Mouse (Mus musculus) G1E (cell line): ENCODE data around the gene Hcfc1. TPM values are rescaled to one million over a fixed set of nuclear protein-coding genes. Genes with fewer than 3 reads are reported as not detected.

ENCODE experiments used
- ATAC-seq: 2 replicates; pipeline ENCODE4 v1.8.0; 2016; ENCODE audit warnings: mild to moderate bottlenecking; ENCODE audit not compliant: insufficient number of reproducible peaks, poor library complexity, low FRiP score, severe bottlenecking; ENCODE audit errors: extremely low read depth
- DNase-seq: peaks from one replicate; pipeline ENCODE4 v3.0.0; 2012; ENCODE audit warnings: low spot score
- H3K27me3 ChIP-seq: 2 replicates; pipeline ENCODE4 v1.6.1; 2012; ENCODE audit warnings: mild to moderate bottlenecking, low read length, inconsistent platforms; ENCODE audit not compliant: insufficient read depth
- H3K36me3 ChIP-seq: replicated peaks from 2 replicates; pipeline ENCODE3; 2012; ENCODE audit warnings: mild to moderate bottlenecking, inconsistent platforms
- H3K4me1 ChIP-seq: 2 replicates; pipeline ENCODE4 v1.6.1; 2012; ENCODE audit warnings: low read depth, low read length, inconsistent platforms, mixed read lengths; ENCODE audit not compliant: insufficient read depth
- H3K4me3 ChIP-seq: 2 replicates; pipeline ENCODE4 v1.5.1; 2012; ENCODE audit warnings: low read depth, mild to moderate bottlenecking, inconsistent platforms, low read length, moderate library complexity, mixed read lengths
- H3K9me3 ChIP-seq: replicated peaks from 2 replicates; pipeline ENCODE4 v1.6.1; 2012; ENCODE audit warnings: inconsistent platforms
- CTCF ChIP-seq: IDR thresholded peaks from 2 replicates; pipeline ENCODE4 v1.5.1; 2012; ENCODE audit warnings: low read depth, low read length, inconsistent platforms, mixed read lengths
- GATA1 ChIP-seq: IDR thresholded peaks from 2 replicates; pipeline ENCODE4 v1.6.1; 2012; ENCODE audit warnings: borderline replicate concordance, low read length, inconsistent platforms, mixed read lengths
- GATA2 ChIP-seq: IDR thresholded peaks from 2 replicates; pipeline ENCODE4 v1.6.1; 2012; ENCODE audit warnings: low read depth, low read length, inconsistent platforms, borderline replicate concordance
- POLR2AphosphoS5 ChIP-seq: IDR thresholded peaks from 2 replicates; pipeline ENCODE4 v1.6.1; 2012; ENCODE audit warnings: low read depth, low read length, inconsistent platforms; ENCODE audit not compliant: insufficient replicate concordance
- TAL1 ChIP-seq: conservative IDR thresholded peaks from 2 replicates; pipeline ENCODE4 v1.6.1; 2012; ENCODE audit warnings: low read depth, low read length, inconsistent platforms, mixed read lengths
- polyA plus RNA-seq: library from polyadenylated mRNA; stranded (reverse); fragments of >175 nt; gene quantifications from 2 replicates; pipeline ENCODE4 v1.2.3, GENCODE M21; 2012
- total RNA-seq, 2 experiments: library from RNA; stranded (forward) in 1 of 2; stranded (reverse) in 1 of 2; fragments of 200-1000 nt in 1 of 2; fragments of >200 nt in 1 of 2; fragmentation: Nextera tagmentation in 1 of 2; gene quantifications; 2 replicates each; pipeline ENCODE4 v1.2.3; 2014 to 2017

The Hcfc1 gene
- total and polyA plus RNA-seq, 3 experiments: 47.3 to 222 (median 184) TPM

GRCm38 (mm10) chrX:73998911-73999869 is 33.0 kb upstream of the Hcfc1 start:
- peak; percentile 57 for DNase-seq

GRCm38 (mm10) chrX:73977783-73978182 is 11.6 kb upstream of the Hcfc1 start:
- ATAC-seq (no peak), DNase-seq (no peak)
- Histone ChIP-seq H3K36me3 (no peaks in the 10 kb centered on the region), H3K27me3 (no peaks in the 10 kb centered on the region), H3K4me3 (no peak overlapping the region), H3K9me3 (no peaks in the 10 kb centered on the region), H3K4me1 (no peaks in the 10 kb centered on the region)
- TF ChIP-seq CTCF: no peak
- no peak for TF ChIP-seq TAL1
- TF ChIP-seq GATA2: no peak
- TF ChIP-seq POLR2AphosphoS5: no peak
- no peak for TF ChIP-seq GATA1

More at GRCm38 (mm10) chrX:73998911-73999869, 33.0 kb upstream of the Hcfc1 start:
- Histone ChIP-seq H3K27me3 (no peaks in the 10 kb centered on the region), H3K4me3 (no peak overlapping the region; the same call in 1 of the 2 replicates), H3K4me1 (peaks cover 25% of the 10 kb centered on the region), H3K36me3 (no peaks in the 10 kb centered on the region), H3K9me3 (no peaks in the 10 kb centered on the region)
- TF ChIP-seq POLR2AphosphoS5: no peak
- TF ChIP-seq TAL1: 0 out of 2 replicates have a peak, but pooled peaks have one; percentile 18
- TF ChIP-seq CTCF: no peak
- ATAC-seq: peak; percentile 80

DNA sequence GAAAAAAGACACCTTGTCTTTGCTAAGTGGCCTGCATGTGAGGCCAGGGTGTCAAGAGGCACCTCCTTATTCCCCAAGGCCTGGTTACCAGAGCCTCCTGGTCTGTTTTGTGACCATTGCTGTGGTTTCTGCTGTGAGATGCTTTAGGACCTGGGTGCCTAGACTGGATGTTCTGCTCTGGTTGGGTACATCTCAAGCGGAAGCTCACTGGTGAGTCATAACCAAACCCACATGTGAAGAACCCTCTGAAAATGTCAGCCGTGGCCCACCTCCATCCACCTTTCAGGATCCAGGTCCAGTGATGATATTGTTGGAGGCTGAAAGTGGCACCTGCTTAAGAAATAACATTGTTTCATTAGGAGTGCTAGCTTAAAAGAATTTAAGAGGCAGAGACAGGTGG is 10.1 kb upstream of the Hcfc1 start:
- no peak overlapping the region for H3K4me3 ChIP-seq
- H3K36me3 ChIP-seq: no peaks in the 10 kb centered on the region
- TF ChIP-seq POLR2AphosphoS5: no peak
- TF ChIP-seq GATA1: no peak
- no peak for TF ChIP-seq TAL1
- no peak for TF ChIP-seq CTCF
- no peak for TF ChIP-seq GATA2
- H3K27me3 ChIP-seq: no peaks in the 10 kb centered on the region
- DNase-seq (no peak), ATAC-seq (no peak)
- no peaks in the 10 kb centered on the region for H3K4me1 ChIP-seq
- no peaks in the 10 kb centered on the region for H3K9me3 ChIP-seq

- no peak for TF ChIP-seq POLR2AphosphoS5
- no peak for TF ChIP-seq GATA1
- no peak for TF ChIP-seq TAL1
- TF ChIP-seq GATA2: no peak
- no peak for TF ChIP-seq CTCF
- no peak for ATAC-seq
- H3K9me3 ChIP-seq: no peaks in the 10 kb centered on the region
- no peaks in the 10 kb centered on the region for H3K27me3 ChIP-seq
- H3K36me3 ChIP-seq: no peaks in the 10 kb centered on the region
- no peak for DNase-seq
- H3K4me3 ChIP-seq: no peak overlapping the region
- H3K4me1 ChIP-seq: peaks cover 10% of the 10 kb centered on the region; the same call in 1 of the 2 replicates
Observed at GRCm38 (mm10) chrX:73972774-73973173, 6.6 kb upstream of the Hcfc1 start.

DNA sequence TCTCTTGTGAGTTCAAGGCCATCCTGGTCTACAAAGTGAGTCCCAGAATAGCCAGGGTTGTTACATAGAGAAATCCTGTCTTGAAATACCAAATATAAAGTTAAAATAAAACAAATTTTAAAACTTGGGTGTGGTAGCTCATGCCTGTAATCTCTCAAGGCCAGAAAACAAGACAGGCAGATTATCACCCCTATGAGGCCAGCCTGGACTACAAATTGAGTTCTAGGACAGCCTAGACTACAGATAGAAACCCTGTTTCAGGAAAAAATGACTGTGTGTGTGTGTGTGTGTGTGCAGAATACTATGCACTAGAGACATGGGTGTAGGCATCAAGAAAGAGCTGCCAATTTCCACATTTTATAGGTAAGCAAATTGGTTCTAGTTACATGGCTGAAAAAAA is 4.6 kb upstream of the Hcfc1 start:
- Histone ChIP-seq H3K4me1 (peaks cover 10% of the 10 kb centered on the region; the same call in 1 of the 2 replicates), H3K4me3 (no peak overlapping the region), H3K27me3 (no peaks in the 10 kb centered on the region), H3K9me3 (no peaks in the 10 kb centered on the region), H3K36me3 (no peaks in the 10 kb centered on the region)
- no peak for DNase-seq
- TF ChIP-seq POLR2AphosphoS5: no peak
- no peak for TF ChIP-seq TAL1
- no peak for TF ChIP-seq GATA1
- TF ChIP-seq CTCF: no peak
- no peak for TF ChIP-seq GATA2
- no peak for ATAC-seq

DNA sequence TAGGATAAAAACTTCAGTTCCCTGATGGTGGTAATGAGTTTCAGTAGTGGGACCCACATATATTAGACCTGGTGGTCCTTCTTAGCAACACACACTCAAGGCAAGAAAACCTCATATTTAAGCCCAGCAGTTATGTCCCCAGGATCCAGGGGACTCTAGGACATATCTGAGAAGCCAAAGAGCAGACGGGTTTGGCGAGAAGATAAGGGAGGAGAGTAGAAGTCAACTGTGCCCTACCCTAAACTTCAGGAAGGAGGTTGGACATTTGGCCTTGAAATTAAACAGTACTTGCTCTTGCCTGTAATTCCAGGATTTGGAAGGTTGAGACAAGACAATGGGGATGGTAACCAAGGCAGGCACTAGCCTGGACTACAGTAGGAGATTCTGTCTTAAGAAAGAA is 3.6 kb upstream of the Hcfc1 start:
- H3K27me3 ChIP-seq: no peaks in the 10 kb centered on the region
- peaks cover under 1% of the 10 kb centered on the region for H3K36me3 ChIP-seq
- ATAC-seq (no peak), DNase-seq (no peak)
- no peak for TF ChIP-seq GATA2
- TF ChIP-seq POLR2AphosphoS5: no peak
- TF ChIP-seq GATA1: no peak
- TF ChIP-seq TAL1: no peak
- no peak for TF ChIP-seq CTCF
- H3K4me1 ChIP-seq: peaks cover 11% of the 10 kb centered on the region; the same call in 1 of the 2 replicates
- no peak overlapping the region for H3K4me3 ChIP-seq
- no peaks in the 10 kb centered on the region for H3K9me3 ChIP-seq
